Mouse (Mus musculus) embryo, embryonic 11 days (tissue): ENCODE results near the gene Samd13.

Source experiments
- DNase-seq: peaks from one replicate; pipeline ENCODE4 v3.0.0-alpha.2; 2015

The Samd13 gene

DNA sequence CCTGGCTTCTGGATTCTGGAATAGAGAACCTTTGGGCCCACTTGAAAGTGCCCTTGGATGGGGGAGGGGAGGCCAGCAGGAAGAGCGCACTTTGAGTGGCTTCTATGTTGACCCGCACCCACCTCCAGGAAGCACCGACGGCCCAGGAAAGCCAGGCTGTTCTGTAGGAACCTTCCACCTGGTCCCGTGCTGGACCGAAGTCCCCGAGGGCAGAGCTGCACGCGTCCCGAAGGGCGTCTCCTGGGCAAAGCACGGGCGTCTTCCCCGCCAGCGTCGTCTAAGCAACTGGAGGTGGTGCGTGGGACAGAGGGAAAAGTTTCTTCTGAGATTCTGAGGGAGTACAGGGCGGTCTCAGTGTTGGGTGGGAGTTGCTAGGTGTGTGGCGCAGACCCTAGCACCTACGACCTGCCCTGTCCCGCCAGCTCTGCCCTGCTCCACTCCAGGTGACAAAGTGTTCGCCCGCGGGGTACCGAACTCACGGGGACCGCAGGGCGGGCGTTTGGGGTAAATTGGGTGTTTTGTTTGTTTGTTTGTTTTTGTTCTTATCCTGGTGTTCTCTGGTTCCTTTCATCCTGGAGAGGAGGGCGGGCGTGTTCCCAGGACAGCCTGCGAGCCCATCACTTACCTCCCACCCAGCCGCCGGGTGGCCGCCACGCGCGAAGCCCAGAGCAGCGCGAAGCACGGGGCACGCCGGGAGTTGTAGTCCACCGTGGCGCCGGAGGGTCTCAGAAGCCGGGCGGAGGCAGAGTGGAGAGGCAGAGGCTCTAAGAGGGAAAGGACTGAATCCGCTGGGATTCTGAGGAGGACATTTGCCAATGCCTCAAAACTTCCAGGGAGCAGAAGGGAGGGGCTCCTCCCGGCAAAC is at the start of gene Samd13:
Gene Samd13 (minus strand): TSS at position 782 of the 865 bp plus-strand sequence.
- peak; percentile 93 for DNase-seq

DNA sequence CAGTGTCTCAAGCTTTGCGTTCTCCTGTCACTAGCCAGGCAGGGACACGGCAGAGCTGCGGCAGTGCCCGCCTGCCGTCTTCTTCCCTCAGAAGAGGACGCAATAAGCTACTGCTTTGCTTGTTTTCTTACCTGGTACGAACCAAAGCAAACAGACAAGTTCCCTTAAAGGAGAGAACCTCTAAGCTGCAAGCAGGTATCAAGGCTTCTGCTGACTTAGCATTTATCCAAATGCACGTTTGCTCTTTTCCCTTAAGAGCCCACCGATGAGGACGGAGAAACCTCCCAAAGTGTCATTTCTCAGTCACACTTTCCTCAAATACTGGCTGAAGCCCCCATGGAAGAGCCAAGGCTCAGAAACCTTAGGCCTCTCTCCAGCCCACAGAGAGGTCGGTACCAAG is 46.1 kb upstream of the Samd13 start:
- DNase-seq: no peak

DNA sequence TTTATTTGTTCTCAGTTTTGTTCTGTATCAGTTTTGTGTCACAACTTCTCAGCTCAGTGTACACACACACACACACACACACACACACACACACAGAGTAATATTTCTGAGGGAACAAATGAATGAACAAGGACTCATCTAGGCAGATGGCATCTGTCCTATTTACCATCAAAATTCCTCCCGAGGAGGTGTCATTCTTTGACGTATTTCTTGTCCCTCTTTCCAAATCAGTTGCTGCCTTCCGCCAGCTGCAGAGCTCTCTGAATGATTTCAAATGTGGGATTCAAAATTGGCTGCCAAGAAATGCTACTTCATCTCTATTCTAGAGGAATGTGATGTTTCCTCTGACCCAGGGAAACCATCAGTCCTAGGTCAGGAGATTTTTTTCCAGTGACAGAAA is 37.6 kb upstream of the Samd13 start:
- no peak for DNase-seq

DNA sequence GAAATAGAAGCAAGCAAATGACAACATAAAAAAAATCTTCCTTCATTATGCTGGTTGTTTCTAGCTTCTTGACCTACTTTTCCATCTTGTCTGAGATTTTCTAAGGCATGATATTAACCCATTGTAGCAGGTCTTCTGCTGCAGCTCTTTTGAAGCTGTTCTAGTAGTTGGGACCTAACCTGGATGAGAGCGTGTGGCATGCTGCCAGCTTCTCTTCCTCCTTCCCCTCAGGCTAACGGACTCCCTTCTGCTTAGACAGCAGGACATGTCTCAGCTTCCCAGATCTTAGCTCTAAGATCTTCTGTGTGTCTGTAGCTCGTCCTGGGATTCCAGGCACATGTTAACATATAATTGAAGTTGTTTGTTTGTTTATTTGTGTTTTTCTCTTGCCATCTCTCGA is 34.3 kb upstream of the Samd13 start:
- no peak for DNase-seq

DNA sequence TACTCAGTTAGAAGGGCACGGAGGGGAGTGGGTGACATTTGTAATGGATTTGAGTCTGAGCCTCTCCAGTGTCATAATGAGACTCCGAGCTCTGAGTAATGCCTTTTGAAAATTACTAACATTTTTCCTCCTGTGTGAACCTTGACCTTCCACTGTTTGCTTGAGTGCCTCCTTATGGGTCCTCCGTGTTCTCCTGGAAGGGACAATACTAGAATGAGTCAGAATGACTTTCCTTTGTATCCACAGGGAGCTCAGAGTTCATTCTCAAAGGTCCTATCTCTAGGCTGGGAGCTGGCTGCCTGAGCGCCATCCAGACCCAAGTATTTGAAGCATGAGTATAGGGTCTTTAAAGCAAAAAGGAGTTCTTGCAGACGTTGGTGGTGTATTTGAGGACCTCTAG is 32.9 kb upstream of the Samd13 start:
- no peak for DNase-seq

DNA sequence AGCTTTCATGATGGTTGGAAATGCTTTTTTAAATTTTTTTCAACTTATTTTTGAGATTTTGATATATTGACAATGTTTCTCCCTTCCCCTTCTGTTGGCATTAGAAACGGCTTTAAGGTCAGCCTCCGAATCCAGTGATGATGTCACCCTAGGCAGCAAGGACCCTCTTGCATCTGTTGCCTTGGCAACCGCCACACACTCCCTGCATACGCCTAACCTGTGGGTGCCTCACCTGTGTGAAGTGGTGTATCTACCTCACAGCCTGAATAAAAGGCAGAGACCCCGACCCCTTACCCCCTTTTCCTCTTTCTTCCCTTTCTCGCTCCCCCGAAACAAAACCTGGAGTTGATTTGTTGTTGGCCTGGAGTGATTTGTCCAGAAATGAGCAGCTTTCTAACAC is 26.9 kb upstream of the Samd13 start:
- no peak for DNase-seq

DNA sequence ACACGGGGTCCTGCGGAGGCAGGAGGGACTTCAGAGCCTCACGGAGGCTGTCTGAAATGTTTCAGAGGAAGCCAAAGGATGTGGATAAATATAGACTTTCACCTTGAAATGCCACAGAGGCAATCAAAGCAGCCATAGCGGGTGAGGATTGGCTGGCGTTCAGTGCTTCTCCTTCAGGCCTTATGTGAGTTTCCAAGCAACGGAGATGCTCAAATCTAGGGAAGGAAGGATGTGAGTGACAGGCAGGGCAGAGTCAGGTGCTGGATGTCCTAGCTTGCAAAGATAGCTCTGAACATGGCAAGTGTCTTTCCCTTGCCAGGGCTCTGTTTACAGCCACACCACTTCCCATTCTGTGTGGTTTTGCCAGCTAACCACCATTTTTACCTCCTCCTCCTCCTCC is 26.2 kb upstream of the Samd13 start:
- DNase-seq: no peak

DNA sequence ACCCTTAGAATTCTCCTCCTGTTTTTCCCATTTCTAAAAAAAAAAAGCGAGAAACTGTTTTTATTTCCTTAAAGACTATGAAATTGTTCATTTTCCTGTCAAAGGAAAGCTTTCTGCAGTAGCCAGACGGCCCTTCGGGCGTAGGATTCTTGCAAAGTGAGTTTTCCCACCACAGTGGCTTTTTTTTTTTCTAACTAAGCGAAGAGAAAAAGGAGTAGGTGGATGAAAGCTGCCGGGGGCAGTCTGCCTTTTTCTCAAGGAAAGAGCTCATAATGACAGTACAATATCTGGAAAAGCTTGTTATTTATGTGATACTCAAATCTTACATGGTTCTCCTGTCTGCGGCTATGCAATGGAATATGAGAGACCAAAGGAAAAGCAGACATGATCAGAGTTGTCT is 25.7 kb upstream of the Samd13 start:
- no peak for DNase-seq

DNA sequence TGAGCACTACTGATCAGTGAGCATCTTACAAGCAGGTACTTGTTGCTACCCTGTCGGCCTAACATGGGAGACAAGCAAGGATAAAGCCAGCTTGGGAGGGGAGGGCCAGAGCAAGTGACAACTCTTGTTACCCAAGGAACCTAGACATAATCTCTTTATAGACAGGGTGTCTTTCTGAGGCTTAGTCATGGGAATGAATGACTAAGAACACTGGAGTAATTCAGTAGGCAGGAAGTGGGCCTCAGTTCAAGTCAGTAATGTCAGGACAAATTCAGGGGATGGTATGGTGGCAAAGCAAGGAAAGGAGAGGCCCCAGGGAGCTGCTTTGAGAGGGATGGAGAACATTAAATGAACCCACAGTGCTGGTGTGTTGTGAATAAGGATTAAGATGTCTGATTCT is 23.7 kb upstream of the Samd13 start:
- DNase-seq: no peak

DNA sequence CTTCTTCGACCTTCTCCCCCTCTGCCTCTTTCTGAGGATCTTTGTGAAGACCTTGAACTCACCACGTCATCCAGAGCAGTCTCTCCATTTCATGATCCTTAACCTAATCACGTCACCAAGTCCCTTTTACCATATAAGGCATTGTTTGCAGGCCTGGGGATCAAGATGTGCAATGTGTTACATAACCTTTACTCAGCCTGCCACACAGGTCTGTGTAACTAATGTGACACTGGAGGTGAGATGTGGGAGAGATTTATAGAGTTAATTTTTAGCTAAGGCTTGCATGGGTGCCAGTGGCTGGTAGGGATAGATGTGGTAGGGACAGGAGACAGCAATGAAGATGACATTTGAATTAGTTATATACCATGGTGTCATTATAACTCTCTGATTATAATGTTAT is 23.0 kb upstream of the Samd13 start:
- no peak for DNase-seq

DNA sequence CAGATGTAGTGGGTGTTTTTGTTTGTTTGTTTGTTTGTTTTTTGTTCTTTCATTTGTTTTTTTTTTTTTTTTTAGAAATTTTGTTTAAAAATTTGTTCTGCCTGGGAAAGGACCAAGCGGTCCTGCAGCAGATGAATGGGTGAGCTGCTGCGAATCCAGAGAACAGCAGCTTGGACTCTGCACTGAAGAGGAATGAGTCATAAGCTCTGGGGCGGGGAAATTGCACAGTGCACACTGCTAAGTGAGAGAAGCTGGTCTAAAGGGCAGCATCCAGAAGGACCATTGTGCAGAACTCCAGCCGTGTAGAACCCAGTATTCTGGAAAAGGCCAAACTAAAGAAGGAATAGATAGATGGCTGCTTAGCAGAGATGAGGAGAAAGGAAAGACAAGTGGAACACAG is 18.7 kb upstream of the Samd13 start:
- DNase-seq: no peak

DNA sequence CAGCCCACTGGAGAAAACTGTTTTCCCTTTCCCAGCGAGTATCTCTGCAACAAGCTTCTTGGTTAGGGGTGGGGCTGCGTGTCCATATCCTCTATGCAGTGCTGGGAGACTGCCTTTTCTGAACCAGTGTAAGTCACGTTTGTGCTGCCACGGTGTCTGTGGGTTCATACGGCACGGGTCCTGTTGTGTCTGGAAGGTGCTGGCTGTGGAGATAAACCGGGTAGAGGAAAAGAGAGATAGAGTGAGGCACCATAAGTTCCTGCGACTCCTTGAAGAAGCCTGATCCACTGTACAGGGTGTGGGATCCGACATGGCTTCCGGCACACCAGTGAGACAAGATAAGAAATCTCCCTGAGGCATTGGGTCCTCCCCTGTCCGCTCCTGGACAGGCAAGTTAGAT is 14.7 kb upstream of the Samd13 start:
- no peak for DNase-seq

DNA sequence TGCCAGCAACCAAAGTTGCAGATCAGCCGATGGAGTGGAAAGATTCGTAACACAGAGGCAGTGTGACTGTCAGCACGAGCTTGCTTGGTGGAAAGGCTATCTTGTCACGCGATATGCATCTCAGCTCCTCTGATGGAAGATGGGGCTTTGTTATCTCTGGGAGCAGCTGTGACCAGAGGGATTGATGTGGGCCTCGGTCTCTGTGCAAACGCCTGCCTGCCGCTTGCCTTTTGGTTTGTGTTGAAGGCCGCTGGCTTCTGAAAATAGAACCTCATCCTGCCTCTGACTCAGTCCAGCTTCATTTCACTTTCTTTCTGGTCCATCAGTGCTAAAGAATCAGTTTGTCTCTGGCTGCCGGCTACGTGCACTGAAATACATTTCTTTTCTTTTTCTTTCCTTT is 13.6 kb upstream of the Samd13 start:
- no peak for DNase-seq

DNA sequence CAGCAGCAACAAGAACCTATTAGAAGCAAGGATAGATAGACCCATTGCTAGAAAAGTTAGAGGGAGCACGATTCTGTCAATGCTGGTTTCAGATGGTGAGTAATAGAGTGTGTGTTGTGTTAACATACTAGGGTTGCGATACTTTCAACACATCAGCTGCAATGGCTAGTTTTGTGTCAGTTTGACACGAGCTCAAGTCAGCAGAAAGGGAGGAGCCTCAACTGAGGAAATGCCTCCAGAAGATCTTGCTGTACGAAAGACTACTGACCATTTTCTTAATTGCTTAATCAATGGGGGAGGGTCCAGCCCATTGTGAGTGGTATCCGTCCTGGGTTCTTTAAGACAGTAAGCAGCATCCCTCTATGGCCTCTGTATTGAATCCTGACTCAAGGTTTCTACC is 7.2 kb upstream of the Samd13 start:
- no peak for DNase-seq

DNA sequence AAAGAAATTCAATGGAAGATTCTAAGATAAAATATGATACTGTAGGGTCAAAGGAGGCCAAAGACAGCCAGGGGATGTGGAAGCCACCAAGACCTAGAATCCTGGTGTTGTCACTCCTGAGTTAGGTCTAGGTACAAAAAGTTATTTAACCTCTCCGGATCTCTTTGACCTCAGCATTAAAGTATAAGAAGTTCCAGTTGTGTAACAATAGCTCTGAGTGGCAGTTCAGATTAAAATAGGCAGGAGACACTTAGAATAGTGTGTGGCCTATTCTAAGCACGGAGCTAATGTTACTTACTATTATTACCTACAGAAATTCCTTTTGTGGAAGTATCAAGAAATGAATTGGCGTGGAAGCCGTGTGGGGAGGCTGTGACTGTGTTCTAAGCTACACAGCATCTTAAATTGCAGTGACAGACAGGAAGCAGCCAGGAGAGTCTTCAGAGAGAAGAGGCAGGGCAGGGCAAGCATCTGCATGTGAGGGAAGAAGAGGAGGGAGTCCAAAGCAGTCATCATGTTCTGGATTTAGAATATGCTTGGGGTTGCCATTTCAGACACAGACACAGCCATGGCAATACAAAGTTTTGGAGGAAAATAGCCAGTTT is 1.8 kb upstream of the Samd13 start:
- DNase-seq: no peak

DNA sequence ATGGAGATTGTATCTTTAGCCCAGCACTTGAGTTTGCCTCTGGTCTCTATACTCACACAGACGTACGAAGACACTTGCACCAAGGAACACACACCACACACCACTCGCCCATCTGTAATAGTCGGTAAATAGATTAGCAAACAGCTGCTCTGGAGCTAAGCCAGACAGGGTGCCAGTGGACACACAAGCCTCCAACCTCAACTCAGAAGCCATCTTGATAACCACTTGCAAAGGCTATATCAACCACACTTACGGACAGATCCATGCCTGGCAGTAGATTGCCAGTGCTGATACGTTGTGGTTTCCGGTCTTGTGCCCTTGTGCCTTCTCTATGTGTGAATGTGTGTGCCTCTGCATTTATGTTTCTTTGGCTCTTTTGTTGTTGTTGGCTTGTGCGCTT is 1.0 kb upstream of the Samd13 start:
- DNase-seq: no peak

DNA sequence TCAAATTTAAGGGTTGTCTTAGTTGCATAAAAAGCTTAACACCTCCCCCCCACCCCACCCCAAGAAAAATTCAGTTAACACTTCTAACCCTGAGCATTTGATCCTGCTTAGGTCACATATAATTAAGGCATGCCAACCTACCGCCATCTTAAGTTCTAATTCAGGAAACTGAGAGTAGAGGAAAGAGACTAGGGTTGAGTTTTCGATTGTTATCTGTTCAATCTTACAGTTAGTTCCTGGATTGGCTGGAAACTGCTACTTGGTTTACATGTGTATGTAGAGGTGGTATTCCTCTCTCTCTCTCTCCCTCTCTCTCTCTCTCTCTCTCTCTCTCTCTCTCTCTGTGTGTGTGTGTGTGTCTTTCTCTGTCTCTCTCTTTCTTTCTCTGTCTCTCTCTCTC is 2.3 kb downstream of the Samd13 start:
- no peak for DNase-seq

DNA sequence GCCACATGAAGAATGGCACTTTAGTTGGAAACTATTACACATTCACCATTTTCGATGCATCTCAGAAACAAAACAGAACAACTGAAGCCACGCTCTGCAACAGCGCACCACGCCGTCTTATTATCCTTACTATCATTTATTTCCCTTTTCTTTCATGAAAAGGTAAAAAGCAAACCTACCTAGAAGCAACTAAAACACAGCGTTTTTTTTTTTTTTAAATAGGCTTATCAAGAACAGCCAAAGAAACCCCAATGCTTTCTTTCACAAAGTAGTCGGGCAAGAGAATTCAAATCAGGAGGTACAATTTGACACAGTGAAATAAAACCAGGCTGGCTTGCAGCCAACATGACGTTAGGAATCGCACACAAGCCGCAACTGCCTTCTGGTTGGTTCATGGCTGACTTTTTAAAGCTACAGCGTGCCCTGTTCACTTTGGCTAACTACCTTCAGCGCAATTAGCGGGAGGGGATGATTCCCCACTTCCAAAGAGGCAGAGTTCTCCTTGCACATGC is 3.2 kb downstream of the Samd13 start:
- DNase-seq: peak; percentile 50

DNA sequence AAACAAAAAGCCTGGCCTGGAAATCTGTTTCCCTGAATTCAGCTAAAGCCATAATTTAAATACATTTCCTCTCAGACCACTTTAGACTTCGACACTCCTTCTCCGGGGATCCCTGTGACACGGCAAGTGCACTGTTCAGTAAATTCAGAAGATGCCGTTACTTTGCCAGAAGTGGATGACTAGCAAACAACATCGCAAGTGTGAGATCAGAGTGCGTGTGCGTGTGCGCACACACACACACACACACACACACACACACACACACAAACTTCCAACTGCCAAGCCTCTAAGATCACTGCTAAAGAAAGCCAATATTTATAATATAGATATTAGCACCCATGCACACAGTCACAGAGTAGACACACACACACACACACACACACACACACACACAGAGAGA is 3.7 kb downstream of the Samd13 start:
- DNase-seq: no peak

DNA sequence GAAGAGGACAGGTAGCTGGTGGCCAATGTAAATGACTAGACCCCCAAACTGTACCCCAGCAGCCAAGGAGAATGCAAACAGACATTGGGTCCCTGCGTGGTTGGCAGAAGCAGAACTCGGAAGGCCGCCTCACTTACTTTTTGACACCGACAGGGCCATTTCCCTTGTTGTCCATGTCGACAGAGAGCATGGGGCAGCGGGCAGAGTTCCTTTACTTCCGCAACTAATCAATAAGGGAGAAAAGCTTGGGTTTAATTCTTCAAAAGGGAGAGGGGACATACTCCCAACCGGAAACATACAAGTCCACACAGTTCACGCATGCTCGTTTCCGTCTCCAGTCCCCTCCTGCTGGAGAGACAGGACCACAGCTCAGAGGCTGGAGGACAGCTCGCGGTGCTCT is 4.8 kb downstream of the Samd13 start:
- DNase-seq: no peak

DNA sequence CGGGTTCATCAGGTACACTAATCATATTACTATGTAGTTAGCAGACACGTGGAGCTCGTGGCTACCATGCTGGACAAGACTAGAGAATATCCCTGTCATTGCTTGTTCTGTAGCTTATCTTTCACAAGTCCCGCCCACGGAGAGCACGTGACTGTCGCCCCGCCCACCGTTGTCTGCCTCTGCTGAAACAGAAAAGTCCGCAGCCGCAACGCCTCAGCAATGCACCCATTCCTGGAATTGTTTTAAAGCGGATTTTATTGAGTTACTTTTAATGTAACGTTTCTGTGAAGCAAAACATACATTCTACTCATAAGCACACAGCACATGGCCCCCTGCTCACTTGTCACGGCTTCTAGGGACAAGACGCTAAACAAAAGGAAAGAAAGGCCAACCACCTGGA is 5.7 kb downstream of the Samd13 start:
- no peak for DNase-seq

DNA sequence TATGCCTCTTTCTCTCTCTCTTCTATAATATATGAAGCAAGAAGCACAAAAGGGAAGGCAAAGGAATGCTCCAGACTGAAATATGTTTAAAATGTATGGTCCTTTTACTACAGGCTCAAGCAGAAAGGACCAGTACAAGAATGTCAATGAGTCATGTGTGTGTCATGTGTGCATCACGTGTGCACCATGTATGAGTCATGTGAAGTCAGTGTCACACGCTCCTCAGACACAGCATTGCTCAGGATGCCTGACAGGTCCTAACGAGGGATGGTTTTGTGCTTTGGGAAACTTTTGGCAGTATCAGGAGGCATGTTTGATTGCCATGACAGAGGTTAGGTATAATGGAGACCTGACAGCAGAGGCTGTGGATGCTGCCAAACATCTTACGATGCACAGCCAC is 9.2 kb downstream of the Samd13 start:
- no peak for DNase-seq

DNA sequence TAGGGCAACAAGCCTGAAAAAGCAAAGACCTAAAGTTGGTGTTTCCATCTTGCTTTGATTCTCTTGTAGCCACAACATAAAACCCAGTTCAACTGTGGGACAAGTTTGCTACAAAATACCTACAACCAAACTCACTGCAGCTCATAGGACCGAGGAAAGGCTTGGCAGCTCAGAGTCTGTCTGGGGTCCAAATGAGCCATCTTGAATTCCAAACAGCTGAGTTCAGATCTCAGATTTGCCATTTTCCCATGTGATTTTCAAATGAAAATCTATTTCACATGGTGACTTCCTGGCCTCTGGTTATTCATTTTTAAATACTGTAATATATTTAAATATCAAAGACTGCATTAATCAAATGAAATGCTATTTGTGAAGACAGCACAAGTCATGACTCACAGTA is 10.3 kb downstream of the Samd13 start:
- no peak for DNase-seq

DNA sequence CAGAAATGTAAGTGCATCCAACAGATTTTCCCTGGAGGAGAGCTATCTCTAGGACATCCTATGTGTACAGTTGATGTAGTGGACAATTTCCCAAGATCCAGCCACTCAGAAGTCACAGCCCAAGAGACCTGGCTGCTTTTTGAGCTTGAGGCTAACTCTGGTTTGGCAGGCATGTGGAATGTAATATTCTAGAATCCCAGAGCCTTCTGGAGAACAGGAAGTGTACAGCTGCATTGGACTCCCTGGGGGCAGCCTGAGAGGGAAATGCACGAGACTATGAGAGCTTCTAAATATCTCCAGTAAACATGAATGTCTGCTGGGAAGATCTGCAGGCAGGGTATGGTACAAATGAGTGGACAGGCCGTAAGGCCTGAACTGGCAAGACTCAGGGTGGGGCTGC is 14.3 kb downstream of the Samd13 start:
- DNase-seq: no peak

DNA sequence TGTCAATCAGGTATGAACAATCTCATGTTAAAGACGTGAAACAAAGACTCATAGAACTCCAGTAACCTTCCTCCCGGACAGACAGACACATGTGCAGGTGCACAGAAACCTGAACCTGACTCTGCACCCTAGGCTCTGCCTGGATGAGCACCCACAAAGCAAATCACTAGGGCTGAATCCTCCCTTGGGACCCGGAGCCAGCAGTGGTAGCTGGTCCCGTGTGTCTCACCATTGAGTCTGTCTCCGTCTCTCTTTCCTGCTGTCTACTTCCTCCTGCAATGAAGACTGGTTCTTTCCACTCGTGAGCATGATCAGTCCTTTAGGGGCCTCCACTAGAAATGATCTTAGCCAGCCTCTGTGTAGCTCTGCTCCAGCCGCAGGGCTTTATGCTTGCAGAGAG is 23.5 kb downstream of the Samd13 start:
- no peak for DNase-seq
